Mouse (Mus musculus) inflammation-experienced regulatory T-cells, adult 6 months (primary cell): ENCODE results near the gene Creb3l2. TPM values are rescaled to one million over a fixed set of nuclear protein-coding genes. Genes with fewer than 3 reads are reported as not detected.
A peak's percentile ranks its signal among the peaks of the same experiment; 100 is the strongest.

Source experiments
- ATAC-seq: one replicate; pipeline ENCODE4 v1.8.0; 2017
- polyA plus RNA-seq, 3 experiments: library from polyadenylated mRNA; unstranded; fragments of 100-300 nt; shearing (Covaris generic); gene quantifications; one replicate each; pipeline ENCODE4 v1.2.1; 2017

Creb3l2 gene
- polyA plus RNA-seq, 3 experiments from 2014 or later: 2.3 to 3.6 (median 2.6) TPM

DNA sequence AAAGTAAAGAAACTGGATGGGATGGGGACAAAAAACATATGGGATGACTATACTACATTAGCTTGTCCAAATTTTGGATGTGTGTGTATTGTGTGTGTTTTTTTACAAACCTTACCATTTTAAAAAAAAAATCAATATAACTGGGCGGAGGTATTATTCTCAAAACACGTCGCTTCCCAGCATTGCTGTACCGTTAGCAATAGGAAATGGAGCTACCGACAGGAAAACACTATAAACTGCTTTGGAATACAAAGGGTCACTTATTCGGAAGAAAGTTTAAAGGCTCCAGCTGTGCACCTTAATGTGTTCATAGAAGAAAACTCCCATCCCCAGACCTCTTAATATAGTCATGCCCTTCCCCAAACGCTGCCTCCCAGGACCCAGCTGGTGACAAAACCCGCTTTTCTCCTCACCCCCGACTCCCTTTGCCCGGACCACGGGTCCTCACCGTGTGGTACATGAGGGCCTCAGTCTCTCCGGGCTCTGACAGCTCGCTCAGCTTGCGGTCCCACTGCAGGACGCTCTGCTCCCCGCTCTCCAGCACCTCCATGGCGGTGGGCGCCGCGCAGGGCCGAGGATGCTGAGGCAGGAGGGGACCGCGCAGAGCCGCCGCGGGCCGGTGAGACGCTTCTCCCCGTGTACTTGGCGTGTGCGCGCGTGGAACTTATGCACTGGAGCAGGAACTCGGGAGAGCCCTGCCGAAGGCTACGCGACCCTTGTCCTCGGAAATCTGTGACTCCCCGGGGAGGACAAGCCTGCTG, 515 bp downstream of the Creb3l2 start:
- ATAC-seq: peak; percentile 20

DNA sequence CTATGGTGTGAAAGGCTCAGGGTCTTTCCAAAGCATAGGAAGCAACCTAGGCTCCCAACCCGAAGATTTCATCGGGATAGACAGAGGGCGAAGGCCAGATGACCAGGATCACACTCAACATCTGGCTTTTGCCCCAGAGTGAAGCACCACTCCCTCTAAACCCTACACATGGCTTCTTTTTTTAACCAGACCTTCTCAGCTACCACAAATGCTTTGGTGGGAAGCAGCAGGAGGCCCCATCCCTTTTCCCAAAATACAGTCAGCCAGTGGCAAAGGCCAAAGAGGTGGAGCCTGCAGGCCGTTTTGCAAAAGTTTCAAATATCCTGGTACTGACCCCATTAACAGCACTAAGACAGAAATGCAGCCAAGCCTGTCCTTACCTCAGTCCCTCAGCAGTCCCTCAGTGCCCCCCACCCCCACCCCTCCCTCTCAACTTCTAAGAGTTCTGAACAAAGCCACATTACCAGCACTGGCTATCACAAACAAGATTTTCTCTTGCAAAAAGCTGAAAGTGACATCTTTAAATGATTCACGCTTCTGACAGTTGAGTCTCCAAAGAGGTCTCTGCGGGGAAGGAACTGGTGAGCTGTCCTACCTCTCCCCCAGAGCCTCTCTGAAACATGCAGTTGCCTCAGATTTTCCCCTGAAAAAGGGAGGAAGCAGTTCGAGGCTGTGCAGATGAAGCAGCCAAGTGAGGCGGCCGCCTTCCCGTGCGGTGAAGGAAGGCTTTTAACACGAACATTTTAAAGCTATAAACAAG, 1.3 kb downstream of the Creb3l2 start:
- ATAC-seq: no peak

DNA sequence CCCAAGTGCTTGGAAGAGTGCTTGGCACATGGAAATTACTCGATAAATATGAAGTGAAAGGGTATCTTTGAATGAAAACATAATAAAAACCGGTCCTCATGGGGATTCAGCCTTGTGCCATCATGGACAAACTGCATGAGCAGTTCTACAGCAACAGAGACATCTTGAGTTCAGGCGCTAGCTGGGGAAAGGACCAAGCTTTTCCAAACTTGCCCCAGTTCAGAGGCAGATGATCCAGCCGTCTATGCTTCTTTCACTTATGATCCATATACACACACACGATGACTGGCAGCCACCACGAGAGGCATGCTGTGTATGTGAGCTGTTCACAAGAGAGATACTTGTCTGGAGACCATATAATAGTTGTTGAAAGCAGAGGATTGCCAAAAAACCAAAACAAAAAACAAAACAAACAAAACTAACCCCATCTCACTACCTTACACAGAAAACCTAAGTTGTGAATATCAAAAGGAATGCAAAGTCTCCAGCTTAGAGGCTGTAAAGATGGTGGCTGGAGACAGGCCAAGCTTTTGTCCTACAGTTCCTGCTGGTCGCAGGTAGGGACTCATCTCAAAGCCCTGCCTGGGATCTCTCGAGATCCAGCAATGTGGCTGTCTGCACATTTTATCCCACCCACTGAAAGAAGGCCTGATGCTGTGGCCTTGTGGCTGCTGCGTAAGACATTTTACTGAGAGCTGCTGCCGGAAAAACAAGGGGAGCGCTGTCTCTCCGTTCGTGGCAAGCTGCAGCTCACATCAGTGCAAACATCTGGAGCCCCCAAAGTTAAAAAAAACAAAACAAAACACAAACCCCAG, 2.1 kb downstream of the Creb3l2 start:
- ATAC-seq: no peak

DNA sequence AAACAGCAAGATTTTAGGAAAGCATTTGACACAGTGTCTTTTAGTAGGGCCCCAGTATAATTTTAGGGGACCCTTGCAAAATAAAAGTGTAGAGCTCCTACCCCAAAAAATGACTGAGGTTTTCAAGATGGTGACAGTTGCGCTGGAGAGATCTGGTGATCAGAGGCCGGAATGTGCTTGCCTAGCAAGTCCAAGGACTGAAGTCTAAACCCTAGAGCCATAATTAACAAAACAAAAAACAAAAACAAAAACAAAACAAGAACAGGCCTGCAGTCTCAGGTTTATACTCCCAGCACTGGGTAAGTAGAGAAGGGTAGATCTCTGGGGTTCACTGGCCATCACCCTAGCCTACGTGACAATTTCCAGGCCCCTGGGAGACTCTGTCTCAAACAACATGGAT, 3.4 kb downstream of the Creb3l2 start:
- no peak for ATAC-seq

DNA sequence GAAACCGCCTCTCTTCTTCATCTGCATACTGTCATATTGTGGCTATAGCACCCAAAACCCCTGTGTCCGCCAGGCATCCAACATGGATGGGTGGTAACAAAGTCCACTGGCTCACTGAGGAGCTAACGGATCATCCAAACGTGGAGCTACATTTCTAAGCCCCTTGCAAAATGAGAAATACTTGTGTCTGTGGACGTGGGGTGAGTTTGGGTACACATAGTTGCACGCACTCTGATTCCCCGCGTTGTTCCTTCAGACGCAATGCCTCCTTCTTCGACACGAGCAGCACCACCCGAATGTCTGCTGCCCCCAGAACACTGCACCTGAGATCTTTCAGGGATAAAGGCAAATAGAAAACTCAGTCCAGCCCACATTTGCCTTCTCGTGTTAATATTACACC, 4.9 kb downstream of the Creb3l2 start:
- no peak for ATAC-seq

DNA sequence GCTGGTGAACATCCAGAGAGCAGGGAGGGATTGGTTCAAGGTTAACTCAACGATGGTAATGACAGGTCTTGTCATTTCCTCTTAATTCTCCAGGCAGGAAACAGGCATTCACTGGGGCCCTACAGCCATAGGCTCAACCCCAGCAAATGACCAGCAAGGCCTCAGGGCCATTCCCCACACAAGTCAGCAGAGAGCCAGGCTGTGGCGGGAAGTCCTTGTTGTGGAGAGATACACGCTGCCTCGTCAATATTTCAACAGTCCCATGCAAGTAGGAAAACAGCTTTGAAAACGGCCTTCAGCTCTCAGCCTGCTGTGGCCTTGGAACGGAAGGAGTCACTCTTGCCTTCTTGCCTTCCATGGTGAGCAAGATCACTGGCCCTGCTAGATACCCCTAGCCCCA, 6.6 kb downstream of the Creb3l2 start:
- ATAC-seq: no peak

DNA sequence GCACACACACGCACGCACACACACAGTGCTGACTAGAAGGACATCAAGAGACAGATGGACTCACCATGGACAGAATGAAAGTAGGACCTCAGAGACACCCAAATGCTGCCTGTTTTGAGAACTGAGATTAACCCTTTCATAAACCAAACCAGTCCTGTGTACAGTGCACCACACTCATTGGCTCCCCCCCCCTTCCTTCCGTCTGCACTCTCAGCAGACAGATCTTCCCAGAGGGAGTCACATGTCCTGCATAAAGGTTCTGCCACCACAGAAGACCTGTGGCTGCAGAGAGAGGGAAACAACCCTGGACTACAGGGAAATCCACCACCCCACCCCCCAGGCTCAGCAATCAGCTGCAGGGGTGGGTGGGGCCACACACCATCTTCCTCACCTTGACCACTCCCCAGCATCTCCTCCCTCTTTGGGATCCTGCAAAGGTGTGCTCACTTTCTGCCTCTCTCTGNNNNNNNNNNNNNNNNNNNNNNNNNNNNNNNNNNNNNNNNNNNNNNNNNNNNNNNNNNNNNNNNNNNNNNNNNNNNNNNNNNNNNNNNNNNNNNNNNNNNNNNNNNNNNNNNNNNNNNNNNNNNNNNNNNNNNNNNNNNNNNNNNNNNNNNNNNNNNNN, 12.0 kb downstream of the Creb3l2 start:
- ATAC-seq: no peak

DNA sequence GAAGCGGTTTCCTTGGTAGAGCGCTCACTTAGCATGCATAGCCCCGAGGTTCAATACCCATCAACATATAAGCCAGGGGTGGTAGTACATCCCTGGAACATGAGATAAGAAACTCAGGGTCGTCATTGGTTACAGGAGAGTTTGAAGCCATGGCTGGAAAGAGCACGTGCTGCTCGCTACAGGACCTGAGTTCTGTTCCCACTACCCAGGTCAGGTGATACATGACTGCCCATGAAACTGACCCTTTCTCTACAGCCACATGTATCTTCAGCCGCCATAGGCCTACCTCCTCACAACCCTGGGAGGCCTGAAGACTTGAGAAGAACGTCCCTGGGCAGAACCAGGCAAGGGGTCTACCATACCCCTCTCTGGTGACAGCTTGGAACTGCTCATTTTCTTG, 13.0 kb downstream of the Creb3l2 start:
- ATAC-seq: no peak

DNA sequence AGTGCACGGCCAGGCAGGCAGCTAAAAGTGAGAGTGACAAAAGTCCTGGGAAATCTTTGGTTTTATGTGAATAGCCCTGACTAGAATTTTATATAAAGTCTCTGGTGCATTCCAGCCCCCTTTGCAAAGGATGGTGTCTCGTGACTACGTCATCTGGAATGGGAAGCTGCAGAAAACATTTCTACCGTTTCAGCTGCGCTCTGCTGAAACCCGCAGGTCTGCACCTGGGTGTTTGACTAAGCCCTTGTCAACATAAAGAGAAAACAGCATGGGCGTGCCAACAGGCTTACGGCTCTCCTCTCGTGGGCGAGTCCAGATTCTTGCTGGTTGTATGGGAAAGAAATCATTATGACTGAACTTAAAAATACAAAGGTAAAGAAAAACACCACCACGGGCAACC, 13.9 kb downstream of the Creb3l2 start:
- ATAC-seq: no peak

DNA sequence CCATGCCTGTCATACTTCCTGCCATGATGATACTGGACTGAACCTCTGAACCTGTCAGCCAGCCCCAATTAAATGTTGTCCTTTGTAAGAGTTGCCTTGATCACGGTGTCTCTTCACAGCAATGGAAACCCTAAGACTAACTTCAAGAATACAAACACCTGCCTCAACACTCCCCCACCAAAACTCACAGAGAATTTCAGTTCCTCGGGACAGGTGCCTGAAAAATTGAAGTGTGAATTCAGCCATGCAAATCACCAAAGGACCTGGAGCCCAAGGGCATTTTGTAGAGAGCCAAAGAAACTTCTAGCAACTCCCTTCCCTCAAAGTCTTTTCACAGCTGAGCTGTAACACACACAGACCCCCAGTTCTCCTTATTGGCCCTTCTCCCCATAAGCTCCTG, 15.3 kb downstream of the Creb3l2 start:
- no peak for ATAC-seq

DNA sequence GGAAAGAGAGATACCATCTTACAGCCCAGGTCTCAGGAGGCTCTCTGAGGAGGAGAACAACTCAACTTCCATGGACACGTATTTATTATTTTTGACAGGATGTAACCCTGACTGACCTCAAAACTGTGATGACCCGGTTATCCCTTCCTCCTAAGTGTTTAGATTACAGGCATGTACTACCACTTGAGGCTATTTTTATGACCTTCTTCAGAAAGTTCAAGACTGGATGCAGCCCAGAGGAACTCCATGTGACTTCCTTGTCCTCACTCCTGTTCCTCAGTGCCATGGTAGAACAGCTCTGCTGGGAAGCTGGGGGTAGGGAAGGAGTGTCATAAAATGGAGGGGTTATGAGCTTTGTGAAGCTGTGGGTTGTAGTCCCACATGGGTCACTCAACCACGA, 16.1 kb downstream of the Creb3l2 start:
- ATAC-seq: no peak

DNA sequence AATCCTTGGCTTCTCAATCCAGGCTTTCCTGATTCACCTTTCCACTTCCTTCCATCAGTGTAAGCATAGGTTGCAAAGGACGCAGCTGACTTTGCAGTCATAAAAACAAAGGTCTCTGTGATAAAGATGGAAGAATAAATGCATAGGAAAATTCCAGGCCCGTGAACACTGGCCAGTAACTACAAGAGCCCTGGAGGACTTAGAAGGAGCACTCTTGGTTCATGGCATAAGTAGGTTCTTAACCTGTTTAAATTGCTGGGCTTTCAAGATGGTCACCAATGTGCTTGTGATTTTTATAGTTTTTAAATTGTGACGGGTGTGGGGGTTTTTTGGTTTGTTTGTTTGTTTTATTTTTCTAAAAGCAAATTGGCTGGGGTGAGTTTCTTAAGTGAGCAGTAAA, 16.9 kb downstream of the Creb3l2 start:
- no peak for ATAC-seq

DNA sequence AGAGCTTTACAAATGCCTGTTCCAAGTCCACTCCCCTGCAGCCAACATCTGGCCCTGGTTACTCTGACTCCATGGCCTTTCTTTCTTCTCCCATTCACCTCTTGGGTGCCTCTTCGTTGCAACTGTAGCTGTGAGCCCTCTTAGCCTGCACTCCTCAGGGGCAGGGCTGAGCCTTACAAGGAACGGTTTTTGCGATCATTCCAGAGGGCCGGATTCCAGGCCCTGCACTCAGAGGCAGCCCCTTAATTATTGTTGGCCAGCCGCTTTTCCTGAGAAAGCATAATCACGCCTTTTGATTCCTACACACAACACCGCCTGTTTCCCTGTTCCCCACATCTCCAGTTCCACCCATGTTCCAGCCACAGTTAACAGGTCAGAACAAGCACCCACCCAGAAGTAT, 17.6 kb downstream of the Creb3l2 start:
- ATAC-seq: no peak

DNA sequence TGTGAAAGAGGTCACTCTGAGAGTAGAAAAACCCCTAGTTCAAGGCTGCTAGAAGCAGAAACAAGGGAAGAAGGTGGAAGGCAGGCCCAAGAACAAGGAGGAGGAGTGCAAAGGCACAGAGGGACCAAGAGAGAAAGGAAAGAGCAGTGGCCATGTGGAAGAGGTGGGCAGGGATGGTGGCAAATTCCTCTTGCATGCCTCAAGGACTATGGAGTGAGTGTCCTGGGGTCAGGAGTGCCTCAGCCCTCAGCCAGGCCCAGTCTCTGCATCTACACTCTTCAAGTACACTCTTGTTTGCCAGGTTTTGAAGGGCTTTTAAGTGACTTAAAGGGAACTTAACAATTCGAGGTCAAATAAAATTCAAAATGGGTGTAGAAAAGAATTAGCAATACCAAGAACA, 18.6 kb downstream of the Creb3l2 start:
- no peak for ATAC-seq

DNA sequence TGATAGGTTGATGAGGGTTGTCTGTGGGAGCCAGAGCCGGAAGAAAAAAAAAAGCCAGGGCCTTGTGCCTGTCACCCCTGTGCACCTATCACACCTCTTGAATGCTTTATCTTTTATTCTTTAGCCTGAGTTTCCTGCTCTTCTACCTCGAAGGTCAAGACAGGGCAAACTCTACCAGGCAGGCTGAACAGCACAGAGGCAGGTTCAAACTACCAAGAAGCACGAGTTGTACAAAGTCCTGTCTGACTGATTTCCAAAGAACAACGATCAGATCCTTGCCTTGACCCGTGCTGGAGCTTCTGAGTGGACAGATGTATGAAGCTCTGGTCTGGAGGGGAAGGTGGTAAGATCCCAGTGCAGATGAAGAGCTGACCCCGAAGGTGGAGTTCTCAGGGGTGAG, 20.8 kb downstream of the Creb3l2 start:
- ATAC-seq: no peak

DNA sequence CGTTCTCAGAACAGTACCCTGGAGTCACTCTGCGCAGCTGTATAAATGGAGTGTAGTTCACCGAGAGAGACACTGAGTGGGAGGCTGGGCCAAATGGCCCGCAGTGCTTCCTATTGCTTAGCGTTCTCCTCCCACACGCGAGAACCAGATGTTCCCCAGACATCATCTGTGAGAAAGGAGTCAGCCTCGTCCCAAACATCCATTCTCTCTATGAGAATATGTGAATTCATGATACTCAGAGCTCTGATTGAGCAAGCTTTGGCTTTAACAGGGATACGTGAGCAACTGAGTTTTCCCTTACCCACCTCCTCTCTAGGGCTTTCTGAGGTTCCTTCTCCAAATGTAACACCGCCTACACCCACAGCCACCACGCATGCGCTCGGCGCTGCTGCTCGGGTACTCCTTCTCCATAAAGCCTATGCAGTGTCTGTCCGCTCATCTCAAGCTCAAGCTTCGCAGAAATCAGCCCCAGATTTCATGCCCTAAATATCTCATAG, 22.5 kb downstream of the Creb3l2 start:
- ATAC-seq: peak; percentile 79

DNA sequence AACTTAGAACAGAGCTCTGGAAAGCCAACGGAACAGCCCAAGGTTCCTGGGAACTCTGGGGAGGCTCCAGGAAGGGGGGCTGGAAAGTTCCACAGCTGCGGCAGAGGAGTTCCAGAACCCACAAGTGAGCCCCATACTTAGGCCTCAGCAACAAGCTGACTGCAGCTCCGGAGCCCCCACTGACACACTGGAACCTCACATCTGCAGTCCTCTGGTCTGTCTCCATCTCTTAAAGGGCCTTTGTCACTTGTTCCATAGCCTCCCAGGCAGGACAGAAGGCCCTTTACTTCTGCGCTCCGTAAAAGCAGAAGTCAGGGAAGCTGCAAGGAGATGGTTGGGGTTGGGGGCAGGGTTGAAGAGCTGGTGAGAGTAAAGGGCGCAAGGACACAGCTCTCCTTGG, 23.0 kb downstream of the Creb3l2 start:
- ATAC-seq: no peak

DNA sequence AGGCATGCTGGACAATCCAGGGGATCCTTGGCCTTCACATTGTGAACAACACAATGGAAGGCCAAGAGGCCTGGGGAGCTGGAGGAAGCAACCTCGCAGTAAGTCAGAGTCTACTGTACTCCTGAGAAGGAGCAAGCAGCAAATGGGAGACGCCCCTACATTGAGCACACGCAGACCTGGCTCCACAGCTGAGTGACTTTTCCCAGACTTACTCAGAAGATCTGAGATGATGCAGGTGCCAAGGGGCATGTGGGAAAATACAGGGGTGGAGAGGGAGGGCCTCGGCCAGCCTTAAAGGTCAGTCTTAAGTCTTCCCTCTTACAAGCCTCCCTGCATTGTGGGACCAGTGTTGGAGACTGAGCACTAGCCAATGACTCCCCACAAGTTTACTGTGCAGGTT, 25.2 kb downstream of the Creb3l2 start:
- no peak for ATAC-seq

DNA sequence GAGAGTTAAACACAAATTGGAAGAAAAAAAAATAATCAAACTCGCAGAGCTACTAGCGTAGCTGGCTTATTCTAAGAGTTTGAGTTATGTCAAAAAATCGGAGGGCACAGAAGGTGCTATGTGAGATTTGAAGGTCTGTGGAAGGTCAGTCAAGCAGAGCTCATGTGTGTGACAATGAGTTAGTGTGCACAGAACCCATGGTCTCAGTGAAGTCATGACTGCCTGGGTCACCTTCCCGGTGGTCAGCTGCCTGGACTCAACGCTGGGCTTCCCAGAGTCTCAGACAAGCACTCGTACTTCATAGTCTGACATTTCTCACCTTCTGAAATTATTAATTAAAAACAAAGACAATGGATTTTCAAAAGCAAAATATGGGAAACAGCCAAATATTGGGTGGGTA, 26.4 kb downstream of the Creb3l2 start:
- no peak for ATAC-seq

DNA sequence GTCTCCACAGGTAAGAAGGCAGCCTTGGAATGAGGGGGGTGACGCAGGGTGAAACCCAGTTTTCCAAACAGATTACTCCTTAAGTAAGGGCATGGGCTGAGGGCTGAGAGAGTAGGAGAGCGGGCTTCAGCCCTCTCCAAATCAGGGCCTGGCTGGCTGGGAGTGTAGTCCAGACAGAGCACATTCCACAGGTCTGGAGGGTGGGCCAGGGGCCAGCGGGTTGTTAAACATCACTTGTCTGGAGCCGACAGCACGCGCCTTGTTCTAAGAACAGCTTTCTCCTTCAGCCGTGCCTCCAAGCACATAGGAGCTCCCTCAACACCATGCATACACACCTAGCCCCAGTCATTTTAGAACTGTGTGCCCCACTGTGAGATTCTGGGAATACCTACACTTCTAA, 26.9 kb downstream of the Creb3l2 start:
- ATAC-seq: no peak

DNA sequence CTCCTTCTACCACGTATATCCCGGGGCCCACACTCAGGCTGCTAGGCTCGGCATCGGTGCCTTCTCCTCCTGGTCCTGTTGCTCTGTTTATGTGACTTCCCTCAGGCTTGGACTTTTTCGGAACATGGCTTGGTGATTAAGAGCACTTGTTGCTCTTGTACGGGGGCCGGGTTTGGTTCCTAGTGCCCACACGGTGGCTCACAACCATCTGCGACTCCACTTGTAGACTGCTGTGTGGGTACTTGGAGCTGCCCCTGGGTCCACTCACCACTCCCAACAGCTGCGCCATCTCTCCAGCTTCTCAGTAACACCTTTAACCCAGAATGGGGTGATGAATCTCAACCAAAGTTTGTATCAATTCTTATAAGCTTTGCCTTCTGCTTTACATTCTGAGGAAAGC, 27.4 kb downstream of the Creb3l2 start:
- ATAC-seq: no peak

DNA sequence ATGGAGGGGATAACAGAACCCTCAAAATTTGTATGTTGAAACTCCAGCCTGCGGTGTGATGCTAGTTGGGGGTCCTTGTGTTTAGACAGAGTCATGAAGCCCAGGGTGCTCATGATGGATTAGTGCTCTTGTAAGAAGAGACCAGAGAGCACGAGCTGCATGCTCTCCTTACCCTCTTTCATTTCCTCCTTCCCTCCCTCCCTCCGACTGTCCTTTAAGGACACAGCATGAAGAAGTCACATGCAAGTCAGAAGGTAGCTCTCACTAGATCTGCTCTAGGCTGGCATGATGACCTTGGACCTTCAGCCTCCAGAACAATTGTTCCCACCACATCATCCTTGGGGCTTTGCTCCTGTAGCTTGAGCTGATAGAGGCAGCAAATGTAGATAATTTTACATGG, 30.2 kb downstream of the Creb3l2 start:
- no peak for ATAC-seq

DNA sequence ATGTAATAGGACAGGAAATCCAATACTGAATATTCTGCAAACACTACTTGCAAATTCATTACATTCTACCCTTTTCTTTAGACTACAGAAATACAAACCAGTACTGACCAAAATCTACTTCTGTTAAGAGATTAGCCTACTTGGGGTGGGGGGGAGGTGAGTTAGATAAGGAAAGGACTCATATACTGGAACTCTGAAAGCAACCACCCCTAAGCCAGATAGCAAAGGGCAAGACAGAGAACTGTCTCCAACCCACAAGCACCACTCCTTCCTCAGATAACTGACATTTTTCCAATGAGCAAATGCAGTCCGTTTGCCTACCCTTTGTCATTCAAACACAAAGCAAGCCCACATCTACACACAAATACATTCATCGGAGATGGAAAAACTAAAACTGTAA, 32.1 kb downstream of the Creb3l2 start:
- ATAC-seq: no peak
